Mouse (Mus musculus): ENCODE results near the gene Gm13691.
"Not testable (repeated sequence)": the region's sequence is repeated elsewhere in the genome, so short reads cannot be mapped to it uniquely, and the experiment has no call there.

Gm13691 gene

DNA sequence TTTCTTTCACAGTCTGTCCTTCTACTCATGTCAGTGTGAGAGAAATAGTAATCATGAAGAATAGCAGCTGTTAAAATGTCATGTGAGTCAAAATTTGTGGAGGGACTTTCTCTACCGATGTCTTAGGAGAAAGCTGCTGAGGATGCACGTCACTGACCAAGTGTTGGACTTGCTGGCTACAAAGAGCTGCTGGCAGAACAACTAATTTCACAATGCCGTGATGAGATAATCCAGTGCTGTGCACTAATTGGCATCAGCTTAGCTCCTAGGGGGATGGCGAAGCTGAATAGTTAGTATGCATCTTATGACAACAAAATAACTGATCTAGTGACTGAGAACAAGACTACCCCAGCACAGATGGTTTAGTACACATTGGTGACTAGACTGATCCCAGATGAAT lies 34.9 kb downstream of the Gm13691 start:
- in situ Hi-C loops (cut with MboI, MseI): no loop called here

DNA sequence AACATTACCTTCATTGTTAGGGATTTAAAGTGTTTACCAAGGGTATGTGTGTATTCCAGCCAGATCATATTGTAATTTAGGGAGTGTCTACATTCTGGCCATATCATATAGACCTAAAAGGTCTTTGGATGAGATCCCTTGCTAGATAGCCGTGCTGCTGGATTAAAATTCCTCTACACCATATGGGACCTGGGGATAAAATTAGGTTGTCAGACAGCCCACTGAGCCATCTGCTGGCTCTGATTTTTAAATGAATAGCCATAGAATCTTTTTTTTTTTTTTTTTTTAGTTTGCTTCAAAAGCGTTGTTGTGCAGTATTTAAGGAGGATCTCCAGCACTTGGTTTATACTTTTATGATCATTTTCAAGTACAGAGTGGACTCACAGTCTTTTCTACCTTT lies 42.2 kb downstream of the Gm13691 start:
- in situ Hi-C loops (cut with MboI, MseI): no loop called here

DNA sequence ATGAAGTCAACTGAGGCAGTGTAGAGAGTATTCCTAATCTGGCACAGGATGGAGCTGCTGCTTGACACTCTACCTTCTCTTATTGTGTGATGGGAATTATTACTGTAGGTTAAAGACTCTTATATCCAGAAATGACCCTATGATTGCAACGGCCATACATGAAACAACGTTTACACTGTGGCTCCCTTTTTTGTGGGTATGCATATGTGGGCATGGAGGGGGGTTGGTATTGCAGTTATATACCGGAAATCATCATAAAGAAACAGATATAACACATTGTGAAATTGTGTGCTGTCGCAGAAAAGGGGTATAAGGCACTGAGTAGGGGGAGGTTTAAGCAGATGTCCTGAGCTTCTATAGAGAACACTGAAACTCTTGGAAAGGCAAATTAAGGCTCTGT lies 45.6 kb downstream of the Gm13691 start:
- in situ Hi-C loops (cut with MboI, MseI): no loop called here

DNA sequence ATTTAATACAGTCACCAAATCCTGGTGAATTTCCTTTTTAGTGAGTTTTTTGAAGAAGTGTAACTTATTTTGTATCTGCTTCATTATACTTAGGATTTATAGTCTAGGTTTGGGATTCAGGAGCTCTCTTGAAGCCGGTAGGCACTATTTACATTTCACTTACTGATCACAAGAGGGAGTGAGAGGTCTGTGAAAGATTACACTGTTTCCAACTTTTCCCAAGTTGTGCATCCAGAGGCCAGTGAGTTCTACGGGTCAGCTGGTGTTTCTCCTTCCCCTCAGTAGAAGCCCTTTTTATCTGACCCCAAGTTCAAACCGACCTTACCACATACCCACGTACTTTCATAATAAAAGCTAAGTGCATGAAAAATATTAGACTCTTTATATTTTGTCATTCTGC lies 47.0 kb downstream of the Gm13691 start:
- in situ Hi-C loops (cut with MboI, MseI): no loop called here

DNA sequence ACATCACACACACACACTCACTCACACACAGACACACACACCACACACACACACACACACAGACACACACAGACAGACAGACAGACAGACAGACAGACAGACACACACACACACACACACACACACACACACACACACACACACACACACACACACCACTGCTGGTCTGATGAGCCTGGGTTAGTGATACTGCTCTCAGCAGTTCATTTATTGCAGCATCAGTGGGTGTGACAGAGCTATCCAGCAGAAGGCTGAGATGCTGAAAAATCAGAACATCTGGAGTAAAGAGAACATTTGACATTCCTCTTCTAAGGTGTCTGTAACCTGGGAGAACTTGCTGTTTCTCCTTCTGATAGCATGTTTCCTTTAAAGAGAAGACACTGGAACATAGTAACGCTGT lies 47.6 kb downstream of the Gm13691 start:
- in situ Hi-C loops (cut with MboI, MseI): not testable (repeated sequence)

DNA sequence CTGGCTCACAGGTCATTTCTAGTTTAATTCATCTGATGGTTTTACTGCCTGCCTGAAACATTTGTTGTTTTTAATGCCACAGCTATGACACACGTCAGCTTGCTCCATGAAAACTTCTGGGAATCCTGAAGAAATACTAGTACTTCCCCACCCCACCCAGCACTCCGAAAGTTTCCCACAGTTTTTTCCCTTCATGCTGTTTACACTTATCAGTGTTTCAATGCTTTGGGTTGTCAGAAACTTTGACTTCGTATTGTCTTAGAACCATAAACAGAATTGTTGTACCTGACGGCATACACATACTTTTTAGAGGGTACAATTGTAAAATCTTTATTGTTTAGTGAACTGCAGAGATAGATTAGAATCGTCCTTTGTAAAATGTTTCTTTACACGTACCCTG lies 48.9 kb downstream of the Gm13691 start:
- in situ Hi-C loops (cut with MboI, MseI): no loop called here
